Mouse (Mus musculus) thymus, adult 2 months (tissue): ENCODE results near the gene Fndc3b. TPM values are rescaled to one million over a fixed set of nuclear protein-coding genes. Genes with fewer than 3 reads are reported as not detected.

Source experiments
- DNase-seq: peaks from one replicate; pipeline ENCODE4 v3.0.0; 2021
- H3K27ac ChIP-seq: fragments of 200-500 bp; 2 replicates; pipeline ENCODE4 v1.5.1; 2012; ENCODE audit warnings: low read length, control low read depth; ENCODE audit not compliant: control insufficient read depth, insufficient read depth
- H3K27me3 ChIP-seq: fragments of 200-500 bp; 2 replicates; pipeline ENCODE4 v1.6.1; 2012; ENCODE audit warnings: mild to moderate bottlenecking, low read length, moderate library complexity, mixed read lengths; ENCODE audit not compliant: control insufficient read depth, insufficient read depth
- H3K36me3 ChIP-seq: fragments of 200-500 bp; 2 replicates; pipeline ENCODE4 v1.6.1; 2012; ENCODE audit warnings: mild to moderate bottlenecking, low read length, moderate library complexity; ENCODE audit not compliant: control insufficient read depth, insufficient read depth
- H3K4me1 ChIP-seq: fragments of 200-500 bp; replicated peaks from 2 replicates; pipeline ENCODE4 v1.6.1; 2012; ENCODE audit warnings: low read length; ENCODE audit not compliant: control insufficient read depth, insufficient read depth
- H3K4me3 ChIP-seq: fragments of 200-500 bp; 2 replicates; pipeline ENCODE4 v1.5.1; 2012; ENCODE audit warnings: mild to moderate bottlenecking, low read length, control low read depth, moderate library complexity; ENCODE audit not compliant: control insufficient read depth, insufficient read depth
- CTCF ChIP-seq: fragments of 200-500 bp; IDR thresholded peaks from 2 replicates; pipeline ENCODE4 v1.5.1; 2012; ENCODE audit warnings: mild to moderate bottlenecking, control low read depth, low read length, moderate library complexity, borderline replicate concordance; ENCODE audit not compliant: control insufficient read depth, poor library complexity, insufficient read depth; ENCODE audit errors: extremely low read depth
- POLR2A ChIP-seq: fragments of 200-500 bp; IDR thresholded peaks from 2 replicates; pipeline ENCODE4 v1.6.1; 2012; ENCODE audit warnings: mild to moderate bottlenecking, low read length, control low read depth, moderate library complexity; ENCODE audit not compliant: control insufficient read depth, poor library complexity, insufficient read depth; ENCODE audit errors: extremely low read depth
- WGBS: fragments of 180-500 bp; shearing (Covaris S2); methylation state at CpG from one replicate; pipeline ENCODE4 v1.1.7; 2018; 5-methylcytosine and 5-hydroxymethylcytosine counted together
- polyA plus RNA-seq: library from polyadenylated mRNA; depleted of rRNA; stranded (reverse); fragments of >200 nt; gene quantifications from 2 replicates; pipeline ENCODE4 v1.2.3, GENCODE M21; 2012

Fndc3b gene
- polyA plus RNA-seq, 1 experiment: 4.7 TPM

GRCm38 (mm10) chr3:27624974-27625591 is 86.0 kb downstream of the Fndc3b start:
- WGBS: 91% methylated on average over 12 of the region's 12 CpGs
- no peaks in the 10 kb centered on the region for H3K4me1 ChIP-seq
- no peak overlapping the region for H3K27ac ChIP-seq
- H3K4me3 ChIP-seq: no peak overlapping the region
- H3K36me3 ChIP-seq: no peaks in the 10 kb centered on the region
- TF ChIP-seq CTCF (no peak), POLR2A (no peak)
- H3K27me3 ChIP-seq: no peaks in the 10 kb centered on the region
- no peak for DNase-seq

GRCm38 (mm10) chr3:27622451-27622850 is 88.7 kb downstream of the Fndc3b start:
- DNase-seq: no peak
- Histone ChIP-seq H3K4me1 (no peaks in the 10 kb centered on the region), H3K27me3 (no peaks in the 10 kb centered on the region), H3K27ac (no peak overlapping the region), H3K4me3 (no peak overlapping the region), H3K36me3 (no peaks in the 10 kb centered on the region)
- TF ChIP-seq POLR2A: no peak
- no peak for TF ChIP-seq CTCF
- WGBS: 77% methylated on average over 4 of the region's 4 CpGs

GRCm38 (mm10) chr3:27621176-27621575 is 89.9 kb downstream of the Fndc3b start:
- Histone ChIP-seq H3K27ac (no peak overlapping the region), H3K4me1 (no peaks in the 10 kb centered on the region), H3K36me3 (no peaks in the 10 kb centered on the region), H3K27me3 (no peaks in the 10 kb centered on the region), H3K4me3 (no peak overlapping the region)
- 91% methylated on average over 4 of the region's 4 CpGs for WGBS
- no peak for TF ChIP-seq POLR2A
- TF ChIP-seq CTCF: no peak
- DNase-seq: no peak

DNA sequence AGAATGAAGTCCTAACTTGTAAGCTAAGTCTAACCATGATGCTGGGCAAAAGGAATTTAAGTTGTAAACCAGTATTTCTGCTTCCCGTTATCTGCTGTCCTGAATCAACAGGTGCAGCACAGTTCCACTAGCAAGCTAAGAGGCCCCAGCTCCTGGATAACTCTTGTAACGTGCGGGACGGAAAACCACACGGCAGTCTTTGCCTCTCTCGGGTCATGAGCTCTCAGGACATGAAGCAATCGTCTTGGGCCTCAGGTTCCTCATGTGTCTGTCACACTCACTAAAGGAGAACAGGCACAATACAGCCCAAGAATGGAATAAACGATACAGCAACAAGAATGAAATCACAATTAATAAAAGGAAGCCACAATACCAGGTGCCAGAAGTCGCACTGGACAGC is 93.4 kb downstream of the Fndc3b start:
- 36% methylated on average over 9 of the region's 9 CpGs for WGBS
- DNase-seq: no peak
- TF ChIP-seq CTCF (no peak), POLR2A (no peak)
- Histone ChIP-seq H3K27ac (no peak overlapping the region), H3K4me3 (no peak overlapping the region), H3K36me3 (no peaks in the 10 kb centered on the region), H3K4me1 (no peaks in the 10 kb centered on the region), H3K27me3 (no peaks in the 10 kb centered on the region)

GRCm38 (mm10) chr3:27617237-27617499 is 93.9 kb downstream of the Fndc3b start:
- Histone ChIP-seq H3K36me3 (no peaks in the 10 kb centered on the region), H3K27ac (no peak overlapping the region), H3K4me1 (no peaks in the 10 kb centered on the region), H3K27me3 (no peaks in the 10 kb centered on the region), H3K4me3 (no peak overlapping the region)
- 90% methylated on average over 1 of the region's 1 CpGs for WGBS
- TF ChIP-seq CTCF (no peak), POLR2A (no peak)
- DNase-seq: no peak

- DNase-seq: no peak
- Histone ChIP-seq H3K4me3 (no peak overlapping the region), H3K27me3 (no peaks in the 10 kb centered on the region), H3K36me3 (no peaks in the 10 kb centered on the region), H3K4me1 (no peaks in the 10 kb centered on the region), H3K27ac (no peak overlapping the region)
- no peak for TF ChIP-seq CTCF
- TF ChIP-seq POLR2A: no peak
- 62% methylated on average over 19 of the region's 19 CpGs for WGBS
These were observed 94.5 kb downstream of the Fndc3b start for GRCm38 (mm10) chr3:27616421-27617236.
